Mouse (Mus musculus) CD4-positive, CD25-positive, alpha-beta regulatory T cell, adult 9 weeks (primary cell): ENCODE measurements around the gene Ccdc191. TPM values are rescaled to one million over a fixed set of nuclear protein-coding genes. Genes with fewer than 3 reads are reported as not detected.

ENCODE experiments used
- polyA plus RNA-seq: library from polyadenylated mRNA; unstranded; fragments of 100-300 nt; shearing (Covaris generic); gene quantifications from one replicate; pipeline ENCODE4 v1.2.1, GENCODE M21; 2017

The Ccdc191 gene
- 16.2 TPM for polyA plus RNA-seq

GRCm38 (mm10) chr16:43889208-43890004, at the start of gene Ccdc191:
Gene Ccdc191 (plus strand): TSS chr16:43889800.

GRCm38 (mm10) chr16:43926341-43926859, 36.8 kb downstream of the Ccdc191 start, which contains the start of gene Qtrt2:
Gene Qtrt2 (minus strand): TSS chr16:43926809.

GRCm38 (mm10) chr16:43979328-43980109, 89.9 kb downstream of the Ccdc191 start, which contains the start of gene Zdhhc23:
Gene Zdhhc23 (minus strand): TSS chr16:43979791.

Other genes with a start within 250 kb of the Ccdc191 start
- 49.7 TPM for gene Tigit, start 225.7 kb upstream of the Ccdc191 start, polyA plus RNA-seq
- not detected for gene Drd3, start 135.8 kb upstream of the Ccdc191 start, polyA plus RNA-seq
- gene Qtrt2, start 37.0 kb downstream of the Ccdc191 start, polyA plus RNA-seq, result 23.2 TPM
- 2.3 TPM for gene Zdhhc23, start 90.0 kb downstream of the Ccdc191 start, polyA plus RNA-seq
- 5.7 TPM for gene Gramd1c, start 173.5 kb downstream of the Ccdc191 start, polyA plus RNA-seq
- gene Atp6v1a, start 249.9 kb downstream of the Ccdc191 start, polyA plus RNA-seq, result 27.8 TPM